Mouse (Mus musculus) cerebellum, adult 2 months (tissue): ENCODE results near the gene Pola1.

ENCODE experiments used
- CTCF ChIP-seq: fragments of 200-500 bp; IDR thresholded peaks from 2 replicates; pipeline ENCODE4 v1.5.1; 2011; ENCODE audit warnings: low read depth, mild to moderate bottlenecking, control low read depth, low read length, moderate library complexity, borderline replicate concordance; ENCODE audit not compliant: insufficient read depth
- POLR2A ChIP-seq: fragments of 200-500 bp; IDR thresholded peaks from 2 replicates; pipeline ENCODE4 v1.6.1; 2011; ENCODE audit warnings: low read length, control low read depth, borderline replicate concordance; ENCODE audit not compliant: insufficient read depth

DNA sequence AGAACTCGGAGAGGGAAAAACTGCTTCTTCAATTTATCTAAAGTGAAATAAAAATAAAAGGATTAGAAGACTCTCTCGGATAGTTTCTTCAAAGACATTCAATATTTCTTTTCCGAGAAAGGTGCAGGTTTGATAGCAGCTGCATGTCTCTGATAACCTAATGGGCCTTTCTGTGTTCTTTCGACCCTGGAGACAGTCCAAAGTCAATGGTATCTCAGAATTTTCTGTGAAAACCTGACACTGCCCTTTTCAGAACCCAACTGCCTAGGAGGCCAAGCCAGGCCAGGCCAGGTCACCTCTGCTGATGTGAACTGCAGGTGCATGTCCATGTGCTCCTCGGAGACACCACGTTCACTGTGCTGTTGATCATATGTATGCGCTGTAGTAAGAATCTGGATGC is 326.2 kb downstream of the Pola1 start:
- no peak for TF ChIP-seq CTCF
- TF ChIP-seq POLR2A: no peak
